Mouse (Mus musculus): Measurements from ENCODE around the gene Syk.

- TF ChIP-seq GATA1 (IDR thresholded peaks at IDR 0.05; ENCODE audit: borderline replicate concordance, low read length) (no peak), FLI1 (IDR thresholded peaks at IDR 0.05; ENCODE audit: low read length) (no peak)
Observed at GRCm38 (mm10) chr13:52572451-52573446, 10.2 kb upstream of the Syk start.

Measured in megakaryocyte, embryonic 14.5 days (primary cell).